Mouse (Mus musculus) heart, embryonic 14.5 days (tissue): Measurements from ENCODE around the gene Setd6. TPM values are rescaled to one million over a fixed set of nuclear protein-coding genes. Genes with fewer than 3 reads are reported as not detected.

Source experiments
- ATAC-seq: fragments of 200-750 bp; cut with Nextera tagmentation; 2 replicates; pipeline ENCODE4 v1.8.0; 2017; ENCODE audit warnings: low read depth, moderate TSS enrichment; ENCODE audit not compliant: insufficient number of reproducible peaks, insufficient read depth, low FRiP score
- H3K27ac ChIP-seq, 2 experiments: fragments of 200-500 bp in 1 of 2; fragments of 300-500 bp in 1 of 2; sonication (generic) in 1 of 2; replicated peaks in 1 of 2; 2 replicates each; pipeline ENCODE4 v1.5.1; 2012 to 2014; ENCODE audit warnings: low read depth in 2 of 2, low read length in 2 of 2, control low read depth in 1 of 2, mild to moderate bottlenecking in 1 of 2, mixed read lengths in 1 of 2; ENCODE audit not compliant: control insufficient read depth in 1 of 2, insufficient read depth in 1 of 2
- H3K27me3 ChIP-seq: fragments of 300-500 bp; sonication (generic); 2 replicates; pipeline ENCODE4 v1.6.1; 2014; ENCODE audit warnings: mild to moderate bottlenecking, low read length, control low read depth; ENCODE audit not compliant: control insufficient read depth, insufficient read depth
- H3K36me3 ChIP-seq: fragments of 300-500 bp; sonication (generic); 2 replicates; pipeline ENCODE4 v1.6.1; 2014; ENCODE audit warnings: mild to moderate bottlenecking, control low read depth, low read length, mixed read lengths; ENCODE audit not compliant: control insufficient read depth, insufficient read depth
- H3K4me1 ChIP-seq, 2 experiments: fragments of 200-500 bp in 1 of 2; fragments of 300-500 bp in 1 of 2; sonication (generic) in 1 of 2; 2 replicates each; pipeline ENCODE4 v1.6.1; 2012 to 2014; ENCODE audit warnings: low read length in 2 of 2, control low read depth in 1 of 2, mixed read lengths in 1 of 2; ENCODE audit not compliant: control insufficient read depth in 2 of 2, insufficient read depth in 2 of 2
- H3K4me2 ChIP-seq: fragments of 300-500 bp; sonication (generic); 2 replicates; pipeline ENCODE4 v1.6.1; 2014; ENCODE audit warnings: mild to moderate bottlenecking, low read length
- H3K4me3 ChIP-seq, 2 experiments: fragments of 200-500 bp in 1 of 2; fragments of 300-500 bp in 1 of 2; sonication (generic) in 1 of 2; 2 replicates each; pipeline ENCODE4 v1.5.1; 2012 to 2014; ENCODE audit warnings: low read length in 2 of 2, mild to moderate bottlenecking in 2 of 2, control low read depth in 1 of 2, low read depth in 1 of 2, moderate library complexity in 1 of 2; ENCODE audit not compliant: control insufficient read depth in 1 of 2, insufficient read depth in 1 of 2
- H3K9ac ChIP-seq: fragments of 300-500 bp; sonication (generic); 2 replicates; pipeline ENCODE4 v1.6.1; 2014; ENCODE audit warnings: mild to moderate bottlenecking, low read length
- H3K9me3 ChIP-seq: fragments of 300-500 bp; sonication (generic); 2 replicates; pipeline ENCODE4 v1.6.1; 2016; ENCODE audit warnings: low read length, control low read depth; ENCODE audit not compliant: control insufficient read depth
- WGBS: fragments of 180-500 bp; shearing (Covaris S2); extraction: QIAGEN DNeasy Blood & Tissue Kit; methylation state at CpG from one replicate; pipeline ENCODE4 v1.1.7; 2014; 5-methylcytosine and 5-hydroxymethylcytosine counted together
- polyA plus RNA-seq: library from polyadenylated mRNA; unstranded; fragments of >200 nt; fragmentation: Nextera tagmentation; extraction: Ambion mirVana; gene quantifications from 2 replicates; pipeline ENCODE4 v1.2.1, GENCODE M21; 2014

Gene Setd6
- polyA plus RNA-seq, 1 experiment from 2014 or later = 16.1 TPM

DNA sequence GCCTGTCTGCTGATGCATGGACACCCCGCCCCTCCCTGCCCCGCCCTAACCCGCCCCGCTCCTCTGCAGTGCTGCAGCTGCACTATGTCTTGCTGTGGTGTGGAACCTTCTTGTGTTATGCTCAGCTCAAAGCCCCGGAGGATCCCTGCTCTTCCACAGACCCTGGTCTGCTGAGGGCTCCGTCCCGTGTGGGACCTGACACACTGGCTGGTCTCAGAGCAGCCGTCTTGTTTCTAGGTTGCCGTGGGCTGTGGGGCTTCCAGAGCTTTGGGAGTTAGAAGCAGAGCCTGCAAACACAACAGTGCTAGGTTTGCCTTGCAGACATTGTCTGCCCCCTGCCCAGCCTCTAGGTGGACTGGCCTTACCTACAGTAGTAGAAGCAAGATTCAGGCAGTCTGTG, 3.3 kb upstream of the Setd6 start:
- no peaks in the 10 kb centered on the region for H3K9me3 ChIP-seq
- H3K4me3 ChIP-seq = no peak overlapping the region
- H3K4me2 ChIP-seq = no peak overlapping the region
- no peak for ATAC-seq
- no peak overlapping the region; the same call in 1 of the 2 replicates for H3K9ac ChIP-seq
- 81% methylated on average over 9 of the region's 9 CpGs for WGBS
- H3K4me1 ChIP-seq = peaks cover 8 to 30% of the 10 kb centered on the region in 2 experiments
- no peaks in the 10 kb centered on the region for H3K27me3 ChIP-seq
- H3K27ac ChIP-seq = no peak overlapping the region
- peaks cover 71% of the 10 kb centered on the region for H3K36me3 ChIP-seq

DNA sequence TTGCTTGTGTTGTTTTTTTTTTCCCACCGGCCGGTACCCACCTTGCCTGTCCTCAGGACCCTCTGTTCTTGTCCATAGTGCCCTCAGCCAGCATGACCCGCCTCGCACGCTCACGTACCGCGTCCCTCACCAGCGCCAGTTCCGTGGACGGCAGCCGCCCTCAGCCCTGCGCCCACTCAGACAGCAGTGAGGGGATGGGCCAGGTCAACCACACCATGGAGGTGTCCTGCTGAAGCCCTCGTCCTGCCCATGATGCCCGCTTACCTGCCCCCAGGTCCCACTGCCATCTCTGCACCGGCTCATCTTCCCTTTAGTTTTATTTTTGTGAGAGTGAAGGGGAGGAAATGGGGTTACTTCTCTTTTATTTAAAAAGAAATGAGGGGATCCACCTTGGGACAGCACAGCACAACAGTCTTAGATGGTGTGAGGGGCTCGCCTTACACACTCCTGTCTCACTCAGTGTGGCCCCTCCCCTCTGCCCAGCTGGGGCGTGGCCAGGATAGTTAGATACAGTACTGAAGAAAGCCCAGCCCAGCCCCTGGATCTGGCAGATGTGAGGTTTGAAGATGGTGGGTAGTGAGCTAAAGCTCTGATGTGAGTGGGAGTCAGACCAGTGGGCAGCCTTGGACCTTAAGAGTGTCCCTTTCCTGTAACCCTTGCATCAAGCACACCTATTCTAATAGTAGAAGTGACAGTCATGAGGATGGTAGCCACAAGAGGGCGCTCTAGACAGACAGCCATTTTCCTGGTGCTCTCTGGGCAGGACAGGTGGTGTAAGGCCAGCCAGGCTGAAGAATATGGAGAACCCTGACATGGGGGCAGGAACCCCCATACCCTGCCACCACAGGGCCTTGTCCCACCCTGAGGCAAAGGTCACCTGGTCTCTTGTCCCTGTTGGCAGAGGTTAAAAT, 2.3 kb upstream of the Setd6 start:
- H3K4me2 ChIP-seq = no peak overlapping the region

DNA sequence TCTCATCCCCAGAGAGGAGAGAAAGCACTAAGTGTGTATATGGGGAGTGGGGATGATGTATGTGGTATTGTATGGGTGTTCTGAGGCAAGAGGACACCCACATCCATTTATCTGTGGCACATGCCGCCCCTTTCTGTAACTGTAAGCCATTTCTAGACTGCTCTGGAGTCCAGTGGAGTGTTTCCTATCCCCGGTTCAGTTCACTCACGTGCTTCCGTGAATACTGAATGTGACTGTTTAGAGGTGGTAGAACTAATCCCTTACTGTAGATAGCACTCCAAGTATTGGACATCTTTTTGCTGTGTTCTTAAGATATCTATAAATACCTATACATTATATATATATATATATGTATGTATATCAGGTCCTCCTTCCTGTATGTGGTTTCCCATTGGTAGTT, 1.3 kb upstream of the Setd6 start:
- peaks cover 71% of the 10 kb centered on the region for H3K36me3 ChIP-seq
- no peaks in the 10 kb centered on the region for H3K9me3 ChIP-seq
- H3K4me3 ChIP-seq = no peak overlapping the region
- no peak overlapping the region for H3K9ac ChIP-seq
- H3K27me3 ChIP-seq = no peaks in the 10 kb centered on the region
- no peak for ATAC-seq
- H3K27ac ChIP-seq = no peak overlapping the region
- H3K4me2 ChIP-seq = no peak overlapping the region
- WGBS = 75% methylated on average over 4 of the region's 4 CpGs
- peaks cover 8 to 30% of the 10 kb centered on the region in 2 experiments for H3K4me1 ChIP-seq

More for the DNA sequence above, 2.3 kb upstream of the Setd6 start:
- 77% methylated on average over 19 of the region's 19 CpGs for WGBS
- no peaks in the 10 kb centered on the region for H3K27me3 ChIP-seq
- no peaks in the 10 kb centered on the region for H3K9me3 ChIP-seq
- no peak overlapping the region for H3K9ac ChIP-seq
- ATAC-seq = no peak
- peaks cover 8 to 30% of the 10 kb centered on the region in 2 experiments for H3K4me1 ChIP-seq
- no peak overlapping the region for H3K4me3 ChIP-seq
- H3K27ac ChIP-seq = 0 out of 4 replicates have a peak overlapping the region, but pooled peaks of 1 of the 2 experiments have one; percentile 14
- peaks cover 71% of the 10 kb centered on the region for H3K36me3 ChIP-seq

GRCm38 (mm10) chr8:95714837-95715413, 756 bp upstream of the Setd6 start:
- H3K9ac ChIP-seq = peak overlapping the region; percentile 88
- no peaks in the 10 kb centered on the region for H3K27me3 ChIP-seq
- H3K27ac ChIP-seq = peak overlapping the region in 1 of 2 experiments; percentile 77; a peak in 1 of 4 replicates
- ATAC-seq = no peak
- H3K4me3 ChIP-seq = peak overlapping the region; percentile 68 to 86; a peak in 3 of 4 replicates
- no peaks in the 10 kb centered on the region for H3K9me3 ChIP-seq
- H3K36me3 ChIP-seq = peaks cover 71% of the 10 kb centered on the region
- 73% methylated on average over 6 of the region's 6 CpGs for WGBS
- peak overlapping the region; percentile 94 for H3K4me2 ChIP-seq
- H3K4me1 ChIP-seq = peaks cover 8 to 25% of the 10 kb centered on the region in 2 experiments

DNA sequence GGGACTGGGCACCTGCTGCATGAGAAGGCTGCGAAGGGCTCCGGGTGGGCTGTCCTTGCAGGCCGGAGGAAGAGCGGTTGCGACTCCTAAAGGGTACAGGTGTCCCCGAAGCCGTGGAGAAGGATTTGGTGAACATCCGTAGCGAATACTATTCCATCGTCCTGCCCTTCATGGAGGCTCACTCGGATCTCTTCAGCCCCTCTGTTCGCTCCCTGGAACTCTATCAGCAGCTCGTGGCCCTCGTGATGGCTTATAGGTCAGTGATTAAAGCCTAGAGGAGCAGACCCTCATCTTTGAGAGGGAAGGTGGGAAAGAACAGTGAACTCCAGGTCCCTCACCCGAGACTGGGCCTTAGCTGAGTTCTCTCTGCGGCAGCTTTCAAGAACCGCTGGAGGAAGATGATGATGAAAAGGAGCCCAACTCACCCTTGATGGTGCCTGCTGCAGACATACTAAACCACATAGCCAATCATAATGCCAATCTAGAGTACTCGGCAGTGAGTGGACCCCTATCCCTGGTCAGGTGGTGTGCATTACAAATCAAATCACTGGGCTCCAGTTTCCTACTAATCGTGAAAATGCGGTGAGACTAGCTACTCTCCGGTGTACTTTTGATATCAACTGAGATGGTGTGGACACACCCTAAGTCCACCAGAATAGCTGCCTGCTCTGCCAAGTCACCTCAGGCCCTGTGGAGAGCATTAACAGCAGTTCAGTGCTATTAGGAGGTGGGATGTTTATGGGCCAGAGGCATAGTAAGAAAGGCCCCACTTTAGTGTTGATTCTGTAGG, 1.1 kb downstream of the Setd6 start:
- Histone ChIP-seq H3K27me3 (no peaks in the 10 kb centered on the region), H3K4me2 (peak overlapping the region; percentile 94), H3K9ac (peak overlapping the region; percentile 88), H3K4me1 (peaks cover 4 to 18% of the 10 kb centered on the region in 2 experiments), H3K27ac (peak overlapping the region in 1 of 2 experiments; percentile 77; a peak in 1 of 4 replicates), H3K9me3 (no peaks in the 10 kb centered on the region), H3K36me3 (peaks cover 72% of the 10 kb centered on the region), H3K4me3 (peak overlapping the region; percentile 68 to 86)
- no peak for ATAC-seq
- 17% methylated on average over 21 of the region's 21 CpGs for WGBS

- no peaks in the 10 kb centered on the region for H3K27me3 ChIP-seq
- no peak overlapping the region for H3K27ac ChIP-seq
- H3K9ac ChIP-seq = no peak overlapping the region
- peaks cover 100% of the 10 kb centered on the region for H3K36me3 ChIP-seq
- 63% methylated on average over 4 of the region's 4 CpGs for WGBS
- no peaks in the 10 kb centered on the region for H3K9me3 ChIP-seq
- no peaks in the 10 kb centered on the region for H3K4me1 ChIP-seq
- no peak for ATAC-seq
- no peak overlapping the region for H3K4me2 ChIP-seq
- no peak overlapping the region for H3K4me3 ChIP-seq
These were observed 11.9 kb downstream of the Setd6 start for GRCm38 (mm10) chr8:95727625-95728024.

DNA sequence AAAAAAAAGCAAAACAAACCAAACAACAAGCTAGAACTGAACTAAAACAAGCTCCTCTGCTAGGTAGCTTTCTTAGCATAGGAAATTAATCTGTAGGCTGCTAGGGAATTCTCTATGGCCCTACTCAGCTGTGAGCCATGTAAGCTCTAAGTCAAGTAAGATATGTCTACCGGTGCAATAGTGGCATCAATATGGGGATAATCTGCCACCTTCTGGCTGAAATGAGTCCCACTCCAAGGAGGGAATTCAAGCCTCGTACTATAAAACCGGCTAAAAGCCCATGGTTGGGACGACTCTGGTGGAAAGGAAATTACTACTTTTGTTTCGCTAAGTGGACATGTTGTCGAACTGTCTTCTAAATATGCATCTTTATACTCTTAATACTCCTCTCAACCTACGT, 22.9 kb downstream of the Setd6 start:
- Histone ChIP-seq H3K4me3 (no peak overlapping the region), H3K36me3 (peaks cover 99% of the 10 kb centered on the region), H3K4me2 (no peak overlapping the region), H3K27ac (no peak overlapping the region), H3K9me3 (no peaks in the 10 kb centered on the region), H3K9ac (no peak overlapping the region), H3K27me3 (no peaks in the 10 kb centered on the region), H3K4me1 (no peaks in the 10 kb centered on the region)
- 80% methylated on average over 7 of the region's 7 CpGs for WGBS
- no peak for ATAC-seq
